In the genomic region with DNA sequence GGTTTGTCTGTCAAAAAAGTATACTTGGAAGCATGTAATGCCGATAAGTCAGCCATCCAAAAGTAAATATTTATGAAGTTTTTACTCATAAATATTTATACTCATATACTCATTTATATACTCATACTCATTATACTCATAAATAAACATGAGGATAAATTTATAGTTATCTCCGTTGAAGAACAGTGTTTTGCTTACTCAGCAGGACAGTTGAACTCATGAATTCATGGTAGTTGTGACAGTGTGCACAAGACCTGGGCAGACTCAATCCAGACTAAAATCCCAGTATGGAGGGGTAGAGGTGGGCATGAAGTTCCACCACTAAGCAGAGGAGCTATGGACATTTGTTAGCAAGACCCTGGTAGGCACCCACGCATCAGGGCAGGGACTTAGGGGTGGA, we compare ENCODE assay signal across 1 mouse cellular context.
TF ChIP-seq lines count a peak whose summit lies in the region.

No protein-coding gene starts in this region.

TF ChIP-seq in MEL, 35 proteins besides CTCF, POLR2A, EP300 and RAD21 (continued from another document):
- TF ChIP-seq MAFK (IDR thresholded peaks at IDR 0.05; ENCODE audit: borderline replicate concordance, low read depth, low read length): peak; percentile 84
- no peak for TF ChIP-seq NELFE (IDR thresholded peaks at IDR 0.05; ENCODE audit: low read depth, low read length)
- no peak for TF ChIP-seq TBP (IDR thresholded peaks at IDR 0.05; ENCODE audit: low read depth, low read length)
- no peak for TF ChIP-seq CHD2 (IDR thresholded peaks at IDR 0.05; ENCODE audit: low read length)
- TF ChIP-seq E2F4 (IDR thresholded peaks at IDR 0.05; ENCODE audit: borderline replicate concordance, low read depth, low read length): no peak
- TF ChIP-seq MYB (IDR thresholded peaks at IDR 0.05; ENCODE audit: low read depth, low read length): no peak
- TF ChIP-seq ZMIZ1 (IDR thresholded peaks at IDR 0.05; ENCODE audit: low read depth, low read length): no peak
